Mouse (Mus musculus) liver, embryonic 15.5 days (tissue): ENCODE measurements around the gene 9530068E07Rik. TPM values are rescaled to one million over a fixed set of nuclear protein-coding genes. Genes with fewer than 3 reads are reported as not detected.

Experiments
- ATAC-seq: fragments of 200-750 bp; cut with Nextera tagmentation; 2 replicates; pipeline ENCODE4 v1.8.0; 2017; ENCODE audit warnings: moderate number of reproducible peaks, mild to moderate bottlenecking, moderate library complexity; ENCODE audit not compliant: insufficient read depth
- H3K27ac ChIP-seq: fragments of 300-500 bp; sonication (generic); replicated peaks from 2 replicates; pipeline ENCODE4 v1.5.1; 2015; ENCODE audit warnings: mild to moderate bottlenecking, inconsistent platforms
- H3K27me3 ChIP-seq: fragments of 300-500 bp; sonication (generic); 2 replicates; pipeline ENCODE4 v1.6.1; 2015; ENCODE audit warnings: mild to moderate bottlenecking, inconsistent platforms
- H3K36me3 ChIP-seq: fragments of 300-500 bp; sonication (generic); replicated peaks from 2 replicates; pipeline ENCODE4 v1.6.1; 2015; ENCODE audit warnings: moderate library complexity, mild to moderate bottlenecking, inconsistent platforms
- H3K4me1 ChIP-seq: fragments of 300-500 bp; sonication (generic); replicated peaks from 2 replicates; pipeline ENCODE4 v1.6.1; 2015; ENCODE audit warnings: inconsistent platforms
- H3K4me2 ChIP-seq: fragments of 300-500 bp; sonication (generic); 2 replicates; pipeline ENCODE4 v1.6.1; 2015; ENCODE audit warnings: moderate library complexity, mild to moderate bottlenecking, inconsistent platforms
- H3K4me3 ChIP-seq: fragments of 300-500 bp; sonication (generic); replicated peaks from 2 replicates; pipeline ENCODE4 v1.5.1; 2015; ENCODE audit warnings: mild to moderate bottlenecking, inconsistent platforms
- H3K9ac ChIP-seq: fragments of 300-500 bp; sonication (generic); 2 replicates; pipeline ENCODE4 v1.6.1; 2015; ENCODE audit warnings: moderate library complexity, mild to moderate bottlenecking, inconsistent platforms
- H3K9me3 ChIP-seq: fragments of 300-500 bp; sonication (generic); replicated peaks from 2 replicates; pipeline ENCODE4 v1.6.1; 2016; ENCODE audit warnings: inconsistent platforms
- WGBS: fragments of 180-500 bp; shearing (Covaris S2); methylation state at CpG from one replicate; pipeline ENCODE4 v1.1.7; 2015; ENCODE audit warnings: mixed read lengths; ENCODE audit not compliant: insufficient replicate concordance; 5-methylcytosine and 5-hydroxymethylcytosine counted together
- polyA plus RNA-seq: library from polyadenylated mRNA; unstranded; fragments of >200 nt; fragmentation: Nextera tagmentation; extraction: Ambion mirVana; gene quantifications from 2 replicates; pipeline ENCODE4 v1.2.1, GENCODE M21; 2015

Gene 9530068E07Rik
- polyA plus RNA-seq, 1 experiment from 2014 or later = 55.4 TPM

- 51% methylated on average over 6 of the region's 6 CpGs for WGBS
- no peak for ATAC-seq
- no peaks in the 10 kb centered on the region for H3K36me3 ChIP-seq
Observed at GRCm38 (mm10) chr11:52429440-52429839, 33.2 kb downstream of the 9530068E07Rik start.

DNA sequence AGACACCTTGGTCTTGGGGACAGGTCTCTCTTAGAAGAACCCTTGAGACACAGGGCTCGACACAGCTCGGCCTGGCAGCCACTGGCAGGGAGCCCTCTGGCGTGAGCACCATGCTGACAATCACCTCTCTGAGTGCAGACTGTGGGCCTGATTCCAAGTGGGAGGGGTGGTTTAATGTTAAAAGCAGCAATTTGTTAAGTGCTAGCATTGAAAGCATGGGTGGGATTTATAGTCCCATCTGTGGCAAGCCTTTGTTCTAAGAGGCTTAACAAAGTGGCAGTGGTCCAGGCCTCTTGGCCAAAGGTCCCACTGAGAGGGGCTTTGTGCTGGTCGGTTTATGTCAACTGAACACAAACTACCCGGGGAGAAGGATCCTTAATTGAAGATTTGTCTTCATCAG is 35.4 kb downstream of the 9530068E07Rik start:
- Histone ChIP-seq H3K4me2 (no peak overlapping the region), H3K27me3 (no peaks in the 10 kb centered on the region), H3K4me3 (no peak overlapping the region), H3K36me3 (no peaks in the 10 kb centered on the region), H3K4me1 (no peaks in the 10 kb centered on the region), H3K27ac (no peak overlapping the region), H3K9me3 (no peaks in the 10 kb centered on the region), H3K9ac (no peak overlapping the region)
- no peak for ATAC-seq
- WGBS = 53% methylated on average over 5 of the region's 5 CpGs

More at GRCm38 (mm10) chr11:52429440-52429839, 33.2 kb downstream of the 9530068E07Rik start:
- Histone ChIP-seq H3K4me3 (no peak overlapping the region), H3K4me1 (no peaks in the 10 kb centered on the region), H3K4me2 (no peak overlapping the region), H3K9ac (no peak overlapping the region), H3K9me3 (no peaks in the 10 kb centered on the region), H3K27ac (no peak overlapping the region), H3K27me3 (no peaks in the 10 kb centered on the region)

GRCm38 (mm10) chr11:52432148-52432547 is 35.9 kb downstream of the 9530068E07Rik start:
- Histone ChIP-seq H3K4me2 (no peak overlapping the region), H3K9me3 (no peaks in the 10 kb centered on the region)
- 69% methylated on average over 5 of the region's 5 CpGs for WGBS

DNA sequence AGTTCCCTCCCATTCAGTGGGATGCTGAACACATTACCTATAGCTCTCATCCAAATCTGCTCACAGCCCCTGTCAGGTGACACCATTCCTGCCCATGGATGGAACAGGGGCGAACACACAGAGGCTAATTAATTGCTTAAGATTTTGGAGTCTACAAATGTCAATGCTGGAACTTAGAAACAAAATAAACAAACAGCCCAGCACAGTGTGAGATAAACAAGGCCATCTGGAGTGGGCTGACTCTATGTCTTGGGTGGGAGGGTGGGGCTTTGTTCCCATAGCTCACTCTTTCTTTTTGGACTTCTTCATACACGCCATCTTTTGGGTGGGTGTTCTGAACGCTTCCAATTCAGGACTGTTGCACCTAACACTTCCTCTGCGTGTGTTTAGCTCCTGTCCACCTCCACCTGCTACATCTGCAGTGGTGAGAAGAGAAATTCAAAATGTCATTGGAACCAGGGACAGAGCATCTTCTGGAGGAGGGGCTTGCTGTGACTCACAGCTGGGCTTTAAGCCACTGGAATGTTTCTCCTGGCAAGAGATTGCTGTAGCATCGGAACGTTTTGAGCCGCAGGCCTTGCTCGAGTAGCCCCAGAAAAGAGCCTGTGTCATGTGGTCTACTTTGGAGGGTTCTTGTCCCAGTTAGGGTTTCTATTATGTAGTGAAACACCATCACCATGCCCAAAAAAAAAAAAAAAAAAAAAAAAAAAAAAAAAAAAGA is 37.0 kb downstream of the 9530068E07Rik start:
- H3K27ac ChIP-seq = no peak overlapping the region
- WGBS = 63% methylated on average over 8 of the region's 8 CpGs
- H3K27me3 ChIP-seq = peaks cover 9% of the 10 kb centered on the region; the same call in 1 of the 2 replicates
- H3K4me1 ChIP-seq = no peaks in the 10 kb centered on the region
- no peak overlapping the region for H3K4me2 ChIP-seq
- no peaks in the 10 kb centered on the region for H3K36me3 ChIP-seq
- no peak for ATAC-seq
- H3K4me3 ChIP-seq = no peak overlapping the region
- no peaks in the 10 kb centered on the region for H3K9me3 ChIP-seq
- H3K9ac ChIP-seq = no peak overlapping the region

More at GRCm38 (mm10) chr11:52432148-52432547, 35.9 kb downstream of the 9530068E07Rik start:
- Histone ChIP-seq H3K9ac (no peak overlapping the region), H3K27ac (no peak overlapping the region), H3K36me3 (no peaks in the 10 kb centered on the region), H3K27me3 (0 out of 2 replicates have a peak, but pooled peaks cover 3% of the 10 kb centered on the region), H3K4me1 (no peaks in the 10 kb centered on the region), H3K4me3 (no peak overlapping the region)
- ATAC-seq = no peak

DNA sequence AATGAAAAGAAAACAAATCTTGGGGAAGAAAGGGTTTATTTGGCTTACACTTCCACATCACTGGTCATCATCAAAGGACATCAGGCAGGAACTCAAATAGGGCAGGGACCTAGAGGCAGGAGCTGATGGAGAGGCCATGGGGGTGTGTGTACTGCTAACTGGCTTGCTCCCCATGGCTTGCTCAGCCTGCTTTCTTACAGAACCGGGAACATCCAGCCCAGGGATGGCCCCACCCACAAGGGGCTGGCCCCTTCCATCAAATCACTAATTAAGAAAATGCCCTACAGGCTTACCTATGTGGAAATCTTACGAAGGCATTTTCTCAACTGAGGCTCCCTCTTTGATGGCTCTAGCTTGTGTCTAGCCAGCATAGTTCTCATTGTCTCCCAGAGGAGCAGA is 37.6 kb downstream of the 9530068E07Rik start:
- 54% methylated on average over 2 of the region's 2 CpGs for WGBS
- no peaks in the 10 kb centered on the region for H3K9me3 ChIP-seq
- ATAC-seq = no peak
- H3K4me3 ChIP-seq = no peak overlapping the region
- H3K27ac ChIP-seq = no peak overlapping the region
- H3K4me2 ChIP-seq = no peak overlapping the region
- no peaks in the 10 kb centered on the region for H3K4me1 ChIP-seq
- no peak overlapping the region for H3K9ac ChIP-seq
- peaks cover 9% of the 10 kb centered on the region; the same call in 1 of the 2 replicates for H3K27me3 ChIP-seq
- no peaks in the 10 kb centered on the region for H3K36me3 ChIP-seq

DNA sequence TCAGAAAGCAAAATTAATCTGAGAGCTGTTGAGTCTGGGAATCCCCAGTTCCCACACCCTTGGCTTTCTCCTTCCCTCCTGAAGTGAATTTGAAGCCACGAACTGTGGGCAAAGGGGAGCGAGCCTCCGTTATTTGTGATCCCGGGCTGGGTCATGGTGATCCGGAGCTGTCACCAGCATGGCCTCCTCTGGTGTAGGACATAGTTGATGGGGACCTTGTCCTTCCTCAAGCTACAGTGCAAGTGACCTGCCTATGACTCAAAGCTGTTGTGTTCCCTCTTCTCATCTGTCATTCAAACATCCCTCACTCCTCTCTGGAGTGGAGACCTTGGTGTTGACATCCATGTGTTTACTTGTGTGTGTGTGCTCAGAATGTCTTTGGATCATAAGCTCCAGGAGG is 39.2 kb downstream of the 9530068E07Rik start:
- Histone ChIP-seq H3K36me3 (no peaks in the 10 kb centered on the region), H3K9ac (no peak overlapping the region), H3K4me2 (no peak overlapping the region), H3K27ac (no peak overlapping the region), H3K4me3 (no peak overlapping the region), H3K9me3 (no peaks in the 10 kb centered on the region), H3K4me1 (no peaks in the 10 kb centered on the region), H3K27me3 (peaks cover 9% of the 10 kb centered on the region; the same call in 1 of the 2 replicates)
- WGBS = 76% methylated on average over 5 of the region's 5 CpGs
- ATAC-seq = no peak

DNA sequence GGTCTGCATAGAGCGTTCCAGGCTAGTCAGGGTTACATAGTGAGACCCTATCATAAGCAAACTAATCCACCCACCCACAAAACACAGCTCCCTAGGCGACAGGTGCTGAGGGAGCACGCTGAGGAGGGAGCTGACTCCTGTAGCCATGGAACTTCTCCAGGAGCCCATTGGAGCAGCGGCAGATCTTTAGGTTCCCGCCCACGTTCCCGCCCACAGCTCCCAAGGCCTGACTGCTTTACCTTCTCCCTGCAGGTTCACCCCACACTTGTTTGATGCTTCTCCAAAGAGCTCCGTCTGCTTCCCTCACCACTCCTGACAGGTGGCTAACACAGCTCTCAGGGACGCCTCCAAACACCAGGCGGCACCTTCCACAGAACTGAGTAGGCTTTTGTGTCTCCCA is 40.9 kb downstream of the 9530068E07Rik start:
- Histone ChIP-seq H3K4me3 (no peak overlapping the region), H3K9me3 (no peaks in the 10 kb centered on the region), H3K36me3 (no peaks in the 10 kb centered on the region), H3K4me1 (no peaks in the 10 kb centered on the region), H3K27me3 (peaks cover 9% of the 10 kb centered on the region; the same call in 1 of the 2 replicates), H3K4me2 (no peak overlapping the region), H3K27ac (no peak overlapping the region), H3K9ac (no peak overlapping the region)
- WGBS = 25% methylated on average over 10 of the region's 10 CpGs
- no peak for ATAC-seq

- Histone ChIP-seq H3K9ac (no peak overlapping the region), H3K4me1 (no peaks in the 10 kb centered on the region), H3K9me3 (no peaks in the 10 kb centered on the region), H3K27me3 (peaks cover 9% of the 10 kb centered on the region; the same call in 1 of the 2 replicates), H3K27ac (no peak overlapping the region), H3K4me3 (no peak overlapping the region), H3K4me2 (no peak overlapping the region), H3K36me3 (no peaks in the 10 kb centered on the region)
- no peak for ATAC-seq
- 49% methylated on average over 2 of the region's 2 CpGs for WGBS
Observed at GRCm38 (mm10) chr11:52441096-52441495, 44.9 kb downstream of the 9530068E07Rik start.

- ATAC-seq = no peak
Observed at GRCm38 (mm10) chr11:52447242-52447641, 51.0 kb downstream of the 9530068E07Rik start.

DNA sequence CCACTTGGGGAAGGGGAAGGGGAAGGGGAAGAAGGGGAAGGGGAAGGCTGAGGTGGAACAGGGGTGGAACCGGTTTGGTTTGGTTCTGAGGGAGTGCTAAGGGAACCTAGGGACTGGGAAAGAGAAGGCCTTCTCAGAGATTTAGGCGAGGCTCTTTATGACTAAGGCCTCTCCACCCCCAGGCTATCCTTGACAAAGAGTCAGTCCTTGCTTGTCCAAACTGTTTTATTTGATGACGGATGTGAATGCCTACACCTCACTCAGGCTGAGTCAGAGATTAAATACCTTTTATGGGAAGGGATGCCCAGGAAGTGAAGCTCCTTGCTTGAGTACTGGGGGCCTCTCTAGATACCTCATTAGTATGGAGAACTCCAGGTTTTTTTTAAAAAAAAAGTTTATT is 52.8 kb downstream of the 9530068E07Rik start:
- no peak overlapping the region for H3K27ac ChIP-seq
- H3K4me1 ChIP-seq = no peaks in the 10 kb centered on the region
- no peak overlapping the region for H3K4me2 ChIP-seq
- H3K9ac ChIP-seq = no peak overlapping the region
- no peaks in the 10 kb centered on the region for H3K27me3 ChIP-seq
- WGBS = 45% methylated on average over 3 of the region's 3 CpGs
- no peaks in the 10 kb centered on the region for H3K36me3 ChIP-seq
- no peak overlapping the region for H3K4me3 ChIP-seq
- no peaks in the 10 kb centered on the region for H3K9me3 ChIP-seq
- no peak for ATAC-seq

More at GRCm38 (mm10) chr11:52447242-52447641, 51.0 kb downstream of the 9530068E07Rik start:
- Histone ChIP-seq H3K9me3 (no peaks in the 10 kb centered on the region), H3K9ac (no peak overlapping the region), H3K27me3 (no peaks in the 10 kb centered on the region), H3K36me3 (no peaks in the 10 kb centered on the region), H3K27ac (no peak overlapping the region), H3K4me3 (no peak overlapping the region), H3K4me2 (no peak overlapping the region), H3K4me1 (no peaks in the 10 kb centered on the region)
- WGBS = 53% methylated on average over 4 of the region's 4 CpGs

- no peak overlapping the region for H3K4me2 ChIP-seq
- no peak overlapping the region for H3K9ac ChIP-seq
- H3K27me3 ChIP-seq = no peaks in the 10 kb centered on the region
- H3K4me3 ChIP-seq = no peak overlapping the region
- WGBS = 63% methylated on average over 5 of the region's 5 CpGs
- H3K36me3 ChIP-seq = no peaks in the 10 kb centered on the region
- no peaks in the 10 kb centered on the region for H3K4me1 ChIP-seq
- no peaks in the 10 kb centered on the region for H3K9me3 ChIP-seq
- ATAC-seq = no peak
- H3K27ac ChIP-seq = no peak overlapping the region
Observed at GRCm38 (mm10) chr11:52458281-52458680, 62.1 kb downstream of the 9530068E07Rik start.
